Mouse (Mus musculus): ENCODE measurements around the gene Stx2. TPM values are rescaled to one million over a fixed set of nuclear protein-coding genes. Genes with fewer than 3 reads are reported as not detected.

Stx2 gene
- polyA plus RNA-seq, 1 experiment from 2014 or later: 33.0 TPM

DNA sequence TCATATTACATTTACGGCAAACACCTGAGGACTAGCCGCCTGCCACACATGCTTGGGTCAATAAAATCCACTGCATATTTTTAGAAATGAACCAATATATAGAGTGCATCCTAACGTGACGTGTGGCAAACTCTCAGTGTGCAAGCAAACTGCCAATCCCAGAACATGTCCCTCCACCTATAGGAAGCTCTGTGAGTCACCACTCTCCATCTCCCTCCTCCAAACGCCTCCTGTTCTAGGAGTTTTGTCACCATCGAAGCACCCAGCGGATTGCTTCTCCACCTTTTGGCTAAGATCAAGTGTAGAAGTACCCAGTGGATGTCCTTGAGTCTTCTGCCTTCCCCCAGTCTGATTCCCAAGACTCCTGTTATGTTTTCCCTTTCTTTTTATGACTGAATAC lies 29.4 kb upstream of the Stx2 start:
- 72% methylated on average over 7 of the region's 7 CpGs for WGBS
- ATAC-seq (replicated peaks; ENCODE audit: low FRiP score, low read depth) (no peak), DNase-seq (ENCODE audit: low spot score) (no peak)
- no peak for TF ChIP-seq CTCF (IDR thresholded peaks at IDR 0.05; ENCODE audit: low read depth)
- Histone ChIP-seq H3K9me3 (replicated peaks; ENCODE audit: low read length) (no peaks in the 10 kb centered on the region), H3K4me3 (replicated peaks; ENCODE audit: low read depth, low read length) (no peak overlapping the region), H3K4me2 (ENCODE audit: low read length) (no peak overlapping the region), H3K36me3 (ENCODE audit: insufficient read depth, low read length) (no peaks in the 10 kb centered on the region), H3K27ac (no peak overlapping the region), H3K9ac (ENCODE audit: low read depth, low read length) (no peak overlapping the region), H3K4me1 (replicated peaks; ENCODE audit: insufficient read depth, low read length) (no peaks in the 10 kb centered on the region), H3K27me3 (ENCODE audit: insufficient read depth, low read length) (no peaks in the 10 kb centered on the region)

DNA sequence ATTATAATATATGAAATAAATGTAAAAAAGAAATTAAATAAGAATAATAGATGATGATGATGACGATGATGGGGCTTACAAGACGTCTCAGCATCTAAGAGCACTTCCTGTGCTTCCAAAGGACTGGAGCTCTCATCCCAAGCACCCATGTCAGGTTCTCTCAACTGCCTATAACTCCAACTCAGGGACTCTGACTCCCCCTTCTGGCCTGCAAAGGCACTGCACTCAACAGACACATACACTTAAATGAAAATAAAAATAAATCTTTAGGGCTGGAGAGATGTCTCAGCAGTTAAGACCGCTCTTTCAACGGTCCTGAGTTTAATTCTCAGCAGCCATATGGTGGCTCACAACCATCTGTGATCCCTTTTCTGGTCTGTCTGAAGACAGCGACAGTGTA lies 28.3 kb upstream of the Stx2 start:
- DNase-seq (ENCODE audit: low spot score) (no peak), ATAC-seq (replicated peaks; ENCODE audit: low FRiP score, low read depth) (no peak)
- TF ChIP-seq CTCF (IDR thresholded peaks at IDR 0.05; ENCODE audit: low read depth): peak; percentile 18; the same call in 1 of the 2 replicates
- Histone ChIP-seq H3K4me3 (replicated peaks; ENCODE audit: low read depth, low read length) (no peak overlapping the region), H3K4me2 (ENCODE audit: low read length) (no peak overlapping the region), H3K27me3 (ENCODE audit: insufficient read depth, low read length) (no peaks in the 10 kb centered on the region), H3K36me3 (ENCODE audit: insufficient read depth, low read length) (no peaks in the 10 kb centered on the region), H3K4me1 (replicated peaks; ENCODE audit: insufficient read depth, low read length) (no peaks in the 10 kb centered on the region), H3K27ac (no peak overlapping the region), H3K9ac (ENCODE audit: low read depth, low read length) (no peak overlapping the region), H3K9me3 (replicated peaks; ENCODE audit: low read length) (no peaks in the 10 kb centered on the region)
- WGBS: 91% methylated on average over 5 of the region's 5 CpGs

DNA sequence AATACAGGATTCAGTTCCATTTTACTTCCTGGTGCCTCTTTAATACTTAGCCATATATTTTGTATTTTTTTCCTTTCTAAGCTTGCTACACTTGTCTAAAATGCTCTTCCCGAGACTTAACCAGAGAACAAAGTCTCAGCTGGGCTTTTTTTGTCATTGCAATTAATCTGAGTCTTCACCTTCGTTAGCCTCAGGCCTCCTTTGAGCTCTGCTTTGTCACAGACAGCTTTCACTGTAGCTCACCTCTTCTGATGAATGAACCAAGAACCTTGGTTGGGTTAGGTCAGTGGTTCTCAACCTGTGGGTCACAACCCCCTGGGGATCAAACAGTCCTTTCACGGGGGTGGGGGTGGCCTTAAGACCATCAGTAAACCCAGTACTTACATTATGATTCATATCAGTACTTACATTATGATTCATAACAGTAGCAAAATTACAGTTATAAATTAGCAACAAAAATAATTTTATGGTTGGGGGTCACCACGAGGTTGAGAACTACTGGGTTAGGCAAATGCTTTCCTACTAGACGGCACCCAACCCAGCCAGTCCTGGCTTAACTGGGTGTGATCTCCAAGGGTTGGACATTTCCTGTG lies 20.9 kb upstream of the Stx2 start:
- ATAC-seq (replicated peaks; ENCODE audit: low FRiP score, low read depth) (no peak), DNase-seq (ENCODE audit: low spot score) (no peak)
- TF ChIP-seq CTCF (IDR thresholded peaks at IDR 0.05; ENCODE audit: low read depth): no peak
- Histone ChIP-seq H3K4me3 (replicated peaks; ENCODE audit: low read depth, low read length) (no peak overlapping the region), H3K4me1 (replicated peaks; ENCODE audit: insufficient read depth, low read length) (no peaks in the 10 kb centered on the region), H3K36me3 (ENCODE audit: insufficient read depth, low read length) (peaks cover 7% of the 10 kb centered on the region; the same call in 1 of the 2 replicates), H3K9ac (ENCODE audit: low read depth, low read length) (no peak overlapping the region), H3K4me2 (ENCODE audit: low read length) (no peak overlapping the region), H3K27ac (no peak overlapping the region), H3K27me3 (ENCODE audit: insufficient read depth, low read length) (no peaks in the 10 kb centered on the region), H3K9me3 (replicated peaks; ENCODE audit: low read length) (no peaks in the 10 kb centered on the region)
- 59% methylated on average over 5 of the region's 5 CpGs for WGBS

DNA sequence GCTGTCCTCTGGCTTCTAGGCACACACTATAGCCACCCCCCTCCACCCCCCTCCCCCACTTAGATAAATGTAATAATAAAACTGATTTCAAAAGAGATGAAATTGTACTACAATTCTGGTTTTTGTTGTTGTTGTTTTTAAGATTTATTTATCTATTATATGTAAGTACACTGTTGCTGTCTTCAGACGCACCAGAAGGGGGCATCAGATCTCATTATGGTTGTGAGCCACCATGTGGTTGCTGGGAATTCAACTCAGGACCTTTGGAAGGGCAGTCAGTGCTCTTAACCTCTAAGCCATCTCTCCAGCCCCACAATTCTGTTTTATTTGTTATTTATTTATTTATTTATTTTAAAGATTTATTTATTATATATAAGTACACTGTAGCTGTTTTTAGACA lies 18.3 kb upstream of the Stx2 start:
- Histone ChIP-seq H3K36me3 (ENCODE audit: insufficient read depth, low read length) (peaks cover 11% of the 10 kb centered on the region; the same call in 1 of the 2 replicates), H3K9me3 (replicated peaks; ENCODE audit: low read length) (no peaks in the 10 kb centered on the region), H3K4me2 (ENCODE audit: low read length) (no peak overlapping the region), H3K27ac (no peak overlapping the region), H3K27me3 (ENCODE audit: insufficient read depth, low read length) (no peaks in the 10 kb centered on the region), H3K9ac (ENCODE audit: low read depth, low read length) (no peak overlapping the region), H3K4me1 (replicated peaks; ENCODE audit: insufficient read depth, low read length) (peaks cover 2% of the 10 kb centered on the region; the same call in 1 of the 2 replicates), H3K4me3 (replicated peaks; ENCODE audit: low read depth, low read length) (no peak overlapping the region)
- WGBS: 88% methylated on average over 1 of the region's 1 CpGs
- ATAC-seq (replicated peaks; ENCODE audit: low FRiP score, low read depth): no peak
- peak; percentile 26; the same call in 1 of the 2 replicates for TF ChIP-seq CTCF (IDR thresholded peaks at IDR 0.05; ENCODE audit: low read depth)
- DNase-seq (ENCODE audit: low spot score): no peak

DNA sequence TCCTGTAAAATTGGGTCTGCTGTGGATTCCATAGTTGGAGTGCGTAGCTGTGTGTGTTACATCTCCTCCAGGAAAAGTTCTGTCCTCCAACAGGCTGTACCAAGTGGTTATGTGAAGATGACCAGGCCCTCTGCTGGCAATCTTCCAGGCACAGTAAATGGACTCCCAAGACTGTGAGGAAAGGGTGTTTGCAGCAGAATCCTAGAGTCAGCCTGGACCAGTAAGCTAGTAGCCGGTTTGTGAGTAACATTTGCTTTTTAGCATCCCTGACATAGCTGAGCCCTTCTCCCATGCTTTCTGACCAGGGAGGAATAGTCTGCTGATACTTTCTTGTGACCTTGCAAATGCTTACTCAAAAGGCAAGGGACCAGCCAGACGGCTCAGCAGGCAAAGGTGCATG lies 17.8 kb upstream of the Stx2 start:
- no peak overlapping the region for H3K4me2 ChIP-seq (ENCODE audit: low read length)
- no peak overlapping the region for H3K27ac ChIP-seq
- no peak overlapping the region for H3K4me3 ChIP-seq (replicated peaks; ENCODE audit: low read depth, low read length)
- ATAC-seq (replicated peaks; ENCODE audit: low FRiP score, low read depth) (no peak), DNase-seq (ENCODE audit: low spot score) (no peak)
- no peak for TF ChIP-seq CTCF (IDR thresholded peaks at IDR 0.05; ENCODE audit: low read depth)
- WGBS: 88% methylated on average over 3 of the region's 3 CpGs
- peaks cover 11% of the 10 kb centered on the region; the same call in 1 of the 2 replicates for H3K36me3 ChIP-seq (ENCODE audit: insufficient read depth, low read length)
- H3K9ac ChIP-seq (ENCODE audit: low read depth, low read length): no peak overlapping the region
- no peaks in the 10 kb centered on the region for H3K9me3 ChIP-seq (replicated peaks; ENCODE audit: low read length)
- H3K27me3 ChIP-seq (ENCODE audit: insufficient read depth, low read length): no peaks in the 10 kb centered on the region
- peaks cover 6% of the 10 kb centered on the region; the same call in 1 of the 2 replicates for H3K4me1 ChIP-seq (replicated peaks; ENCODE audit: insufficient read depth, low read length)

DNA sequence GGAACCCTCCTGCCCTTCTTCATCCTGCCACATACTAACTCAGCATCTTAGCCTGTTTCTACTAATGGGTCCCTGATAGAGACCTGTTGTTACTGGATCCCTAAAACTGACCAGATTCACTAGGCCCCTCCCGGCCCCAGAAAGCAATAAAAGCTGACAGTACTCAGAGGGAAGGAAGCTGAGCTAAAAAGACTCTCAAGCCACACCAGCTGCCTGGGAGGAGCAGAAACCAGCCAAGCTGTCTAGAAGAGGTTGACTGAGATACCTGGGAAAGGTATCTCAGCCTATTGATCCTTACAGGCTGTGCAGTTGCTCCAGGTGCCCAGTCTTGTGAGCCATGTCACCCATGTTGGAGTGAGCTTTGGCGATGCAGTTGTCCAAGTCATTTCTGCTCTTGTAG lies 17.4 kb upstream of the Stx2 start:
- Histone ChIP-seq H3K27me3 (ENCODE audit: insufficient read depth, low read length) (no peaks in the 10 kb centered on the region), H3K27ac (no peak overlapping the region), H3K4me1 (replicated peaks; ENCODE audit: insufficient read depth, low read length) (peaks cover 6% of the 10 kb centered on the region; the same call in 1 of the 2 replicates), H3K4me2 (ENCODE audit: low read length) (no peak overlapping the region), H3K9ac (ENCODE audit: low read depth, low read length) (no peak overlapping the region), H3K36me3 (ENCODE audit: insufficient read depth, low read length) (peaks cover 11% of the 10 kb centered on the region; the same call in 1 of the 2 replicates), H3K9me3 (replicated peaks; ENCODE audit: low read length) (no peaks in the 10 kb centered on the region), H3K4me3 (replicated peaks; ENCODE audit: low read depth, low read length) (no peak overlapping the region)
- DNase-seq (ENCODE audit: low spot score): no peak
- WGBS: 64% methylated on average over 2 of the region's 2 CpGs
- no peak for TF ChIP-seq CTCF (IDR thresholded peaks at IDR 0.05; ENCODE audit: low read depth)
- ATAC-seq (replicated peaks; ENCODE audit: low FRiP score, low read depth): no peak

DNA sequence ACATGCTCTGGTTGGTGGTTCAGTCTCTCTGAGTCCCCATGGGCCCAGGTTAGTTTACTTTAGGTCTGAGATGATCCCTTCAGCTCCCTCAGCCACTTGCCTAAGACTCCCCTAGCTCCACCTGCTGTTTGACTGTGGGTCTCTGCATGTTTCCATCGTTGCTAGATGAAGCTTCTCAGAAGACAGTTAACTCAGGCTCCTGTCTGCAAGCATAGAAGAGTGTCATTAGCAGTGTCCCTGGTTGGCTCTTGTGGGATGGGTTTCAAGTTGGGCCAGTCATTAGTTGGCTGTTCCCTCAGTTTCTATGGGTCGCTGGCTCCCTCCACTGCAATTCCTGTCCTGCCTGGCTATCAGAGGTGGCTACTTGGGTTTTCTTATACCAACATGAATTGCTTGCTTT lies 16.7 kb upstream of the Stx2 start:
- 36% methylated on average over 2 of the region's 2 CpGs for WGBS
- TF ChIP-seq CTCF (IDR thresholded peaks at IDR 0.05; ENCODE audit: low read depth): peak; percentile 33; the same call in 1 of the 2 replicates
- Histone ChIP-seq H3K9ac (ENCODE audit: low read depth, low read length) (no peak overlapping the region), H3K4me1 (replicated peaks; ENCODE audit: insufficient read depth, low read length) (peaks cover 6% of the 10 kb centered on the region; the same call in 1 of the 2 replicates), H3K4me3 (replicated peaks; ENCODE audit: low read depth, low read length) (no peak overlapping the region), H3K9me3 (replicated peaks; ENCODE audit: low read length) (no peaks in the 10 kb centered on the region), H3K27ac (no peak overlapping the region), H3K27me3 (ENCODE audit: insufficient read depth, low read length) (no peaks in the 10 kb centered on the region), H3K4me2 (ENCODE audit: low read length) (no peak overlapping the region), H3K36me3 (ENCODE audit: insufficient read depth, low read length) (peaks cover 11% of the 10 kb centered on the region; the same call in 1 of the 2 replicates)
- no peak for ATAC-seq (replicated peaks; ENCODE audit: low FRiP score, low read depth)
- no peak for DNase-seq (ENCODE audit: low spot score)
